Mouse (Mus musculus): ENCODE results near the gene Atxn2l. TPM values are rescaled to one million over a fixed set of nuclear protein-coding genes. Genes with fewer than 3 reads are reported as not detected.

Gene Atxn2l
- polyA plus RNA-seq, 1 experiment from 2014 or later = 44.5 TPM

- no peaks in the 10 kb centered on the region for H3K27me3 ChIP-seq (replicated peaks)
- WGBS = 70% methylated on average over 6 of the region's 6 CpGs
- H3K4me2 ChIP-seq = no peak overlapping the region
- peaks cover 18% of the 10 kb centered on the region for H3K4me1 ChIP-seq
- H3K27ac ChIP-seq = no peak overlapping the region
- H3K9me3 ChIP-seq = no peaks in the 10 kb centered on the region
- no peak overlapping the region for H3K9ac ChIP-seq
- H3K4me3 ChIP-seq (replicated peaks) = no peak overlapping the region
- H3K36me3 ChIP-seq = peaks cover 49% of the 10 kb centered on the region
- ATAC-seq (ENCODE audit: insufficient read depth, low FRiP score, low read depth) = no peak
Observed at GRCm38 (mm10) chr7:126470077-126470476, 33.2 kb downstream of the Atxn2l start.

GRCm38 (mm10) chr7:126467834-126468627 lies 35.2 kb downstream of the Atxn2l start:
- WGBS = 87% methylated on average over 18 of the region's 18 CpGs
- Histone ChIP-seq H3K9ac (no peak overlapping the region), H3K36me3 (peaks cover 49% of the 10 kb centered on the region), H3K9me3 (no peaks in the 10 kb centered on the region), H3K4me2 (no peak overlapping the region), H3K4me3 (replicated peaks) (no peak overlapping the region), H3K4me1 (peaks cover 14% of the 10 kb centered on the region), H3K27me3 (replicated peaks) (no peaks in the 10 kb centered on the region), H3K27ac (no peak overlapping the region)
- no peak for ATAC-seq (ENCODE audit: insufficient read depth, low FRiP score, low read depth)

GRCm38 (mm10) chr7:126467271-126467670 lies 36.0 kb downstream of the Atxn2l start:
- no peaks in the 10 kb centered on the region for H3K27me3 ChIP-seq (replicated peaks)
- peaks cover 46% of the 10 kb centered on the region for H3K36me3 ChIP-seq
- H3K9me3 ChIP-seq = no peaks in the 10 kb centered on the region
- no peak overlapping the region for H3K4me3 ChIP-seq (replicated peaks)
- H3K27ac ChIP-seq = no peak overlapping the region
- no peak overlapping the region for H3K9ac ChIP-seq
- peaks cover 14% of the 10 kb centered on the region for H3K4me1 ChIP-seq
- no peak for ATAC-seq (ENCODE audit: insufficient read depth, low FRiP score, low read depth)
- H3K4me2 ChIP-seq = no peak overlapping the region
- WGBS = 73% methylated on average over 5 of the region's 5 CpGs

GRCm38 (mm10) chr7:126466707-126467106 lies 36.5 kb downstream of the Atxn2l start:
- WGBS = 86% methylated on average over 5 of the region's 5 CpGs
- no peak for ATAC-seq (ENCODE audit: insufficient read depth, low FRiP score, low read depth)
- Histone ChIP-seq H3K4me3 (replicated peaks) (no peak overlapping the region), H3K4me2 (no peak overlapping the region), H3K9me3 (no peaks in the 10 kb centered on the region), H3K27ac (no peak overlapping the region), H3K36me3 (peaks cover 40% of the 10 kb centered on the region), H3K9ac (no peak overlapping the region), H3K4me1 (peaks cover 14% of the 10 kb centered on the region), H3K27me3 (replicated peaks) (no peaks in the 10 kb centered on the region)

- no peaks in the 10 kb centered on the region for H3K27me3 ChIP-seq (replicated peaks)
- no peak overlapping the region for H3K4me3 ChIP-seq (replicated peaks)
- H3K9ac ChIP-seq = no peak overlapping the region
- no peaks in the 10 kb centered on the region for H3K9me3 ChIP-seq
- WGBS = 52% methylated on average over 9 of the region's 9 CpGs
- peaks cover 34% of the 10 kb centered on the region for H3K36me3 ChIP-seq
- peaks cover 14% of the 10 kb centered on the region for H3K4me1 ChIP-seq
- no peak overlapping the region for H3K27ac ChIP-seq
- ATAC-seq (ENCODE audit: insufficient read depth, low FRiP score, low read depth) = no peak
- no peak overlapping the region for H3K4me2 ChIP-seq
Observed at GRCm38 (mm10) chr7:126466116-126466515, 37.1 kb downstream of the Atxn2l start.

- ATAC-seq (ENCODE audit: insufficient read depth, low FRiP score, low read depth) = no peak
- 22% methylated on average over 7 of the region's 7 CpGs for WGBS
- Histone ChIP-seq H3K27ac (peak overlapping the region; percentile 16; the same call in 1 of the 2 replicates), H3K36me3 (peaks cover 29% of the 10 kb centered on the region), H3K9me3 (no peaks in the 10 kb centered on the region), H3K4me3 (replicated peaks) (no peak overlapping the region), H3K27me3 (replicated peaks) (no peaks in the 10 kb centered on the region), H3K9ac (no peak overlapping the region), H3K4me1 (peaks cover 14% of the 10 kb centered on the region), H3K4me2 (no peak overlapping the region)
Observed at GRCm38 (mm10) chr7:126465246-126466030, 37.8 kb downstream of the Atxn2l start.

- H3K27ac ChIP-seq = peak overlapping the region; percentile 16; the same call in 1 of the 2 replicates
- no peak for ATAC-seq (ENCODE audit: insufficient read depth, low FRiP score, low read depth)
- WGBS = 37% methylated on average over 5 of the region's 5 CpGs
- H3K9ac ChIP-seq = no peak overlapping the region
- H3K4me1 ChIP-seq = peaks cover 14% of the 10 kb centered on the region
- no peak overlapping the region for H3K4me3 ChIP-seq (replicated peaks)
- H3K27me3 ChIP-seq (replicated peaks) = no peaks in the 10 kb centered on the region
- peaks cover 25% of the 10 kb centered on the region for H3K36me3 ChIP-seq
- no peaks in the 10 kb centered on the region for H3K9me3 ChIP-seq
- H3K4me2 ChIP-seq = no peak overlapping the region
Observed at GRCm38 (mm10) chr7:126464836-126465235, 38.4 kb downstream of the Atxn2l start.

- H3K4me2 ChIP-seq = no peak overlapping the region
- peaks cover 14% of the 10 kb centered on the region for H3K4me1 ChIP-seq
- ATAC-seq (ENCODE audit: insufficient read depth, low FRiP score, low read depth) = no peak
- WGBS = 63% methylated on average over 4 of the region's 4 CpGs
- no peak overlapping the region for H3K27ac ChIP-seq
- H3K9ac ChIP-seq = no peak overlapping the region
- H3K27me3 ChIP-seq (replicated peaks) = no peaks in the 10 kb centered on the region
- no peaks in the 10 kb centered on the region for H3K9me3 ChIP-seq
- no peak overlapping the region for H3K4me3 ChIP-seq (replicated peaks)
- H3K36me3 ChIP-seq = peaks cover 19% of the 10 kb centered on the region
Observed at GRCm38 (mm10) chr7:126464121-126464520, 39.1 kb downstream of the Atxn2l start.

GRCm38 (mm10) chr7:126463547-126463946 lies 39.7 kb downstream of the Atxn2l start:
- H3K4me1 ChIP-seq = peaks cover 14% of the 10 kb centered on the region
- H3K27ac ChIP-seq = no peak overlapping the region
- WGBS = 58% methylated on average over 4 of the region's 4 CpGs

GRCm38 (mm10) chr7:126463004-126463403 lies 40.2 kb downstream of the Atxn2l start, which contains the start of gene Atp2a1:
Gene Atp2a1, minus strand, starts transcription at chr7:126463108.
- H3K27me3 ChIP-seq (replicated peaks) = no peaks in the 10 kb centered on the region
- H3K9me3 ChIP-seq = no peaks in the 10 kb centered on the region
- 38% methylated on average over 5 of the region's 5 CpGs for WGBS
- H3K4me2 ChIP-seq = no peak within 1 kb of the TSS
- H3K4me1 ChIP-seq = peaks cover 14% of the 10 kb centered on the region
- H3K4me3 ChIP-seq (replicated peaks) = no peak within 1 kb of the TSS
- ATAC-seq (ENCODE audit: insufficient read depth, low FRiP score, low read depth) = no peak
- H3K9ac ChIP-seq = no peak within 1 kb of the TSS
- H3K27ac ChIP-seq = no peak within 1 kb of the TSS
- peaks cover 9% of the 10 kb centered on the region for H3K36me3 ChIP-seq

More at GRCm38 (mm10) chr7:126463547-126463946, 39.7 kb downstream of the Atxn2l start:
- Histone ChIP-seq H3K9me3 (no peaks in the 10 kb centered on the region), H3K9ac (no peak overlapping the region), H3K27me3 (replicated peaks) (no peaks in the 10 kb centered on the region), H3K4me3 (replicated peaks) (no peak overlapping the region), H3K4me2 (no peak overlapping the region), H3K36me3 (peaks cover 13% of the 10 kb centered on the region)
- no peak for ATAC-seq (ENCODE audit: insufficient read depth, low FRiP score, low read depth)

GRCm38 (mm10) chr7:126461626-126462025 lies 41.6 kb downstream of the Atxn2l start:
- H3K4me3 ChIP-seq (replicated peaks) = no peak overlapping the region
- H3K9me3 ChIP-seq = no peaks in the 10 kb centered on the region
- H3K4me2 ChIP-seq = no peak overlapping the region
- H3K27ac ChIP-seq = no peak overlapping the region
- peaks cover 14% of the 10 kb centered on the region for H3K4me1 ChIP-seq
- H3K36me3 ChIP-seq = no peaks in the 10 kb centered on the region
- no peak overlapping the region for H3K9ac ChIP-seq
- WGBS = 67% methylated on average over 3 of the region's 3 CpGs
- ATAC-seq (ENCODE audit: insufficient read depth, low FRiP score, low read depth) = no peak
- no peaks in the 10 kb centered on the region for H3K27me3 ChIP-seq (replicated peaks)
